Mouse (Mus musculus): ENCODE measurements around the gene Fcna.

Fcna gene

DNA sequence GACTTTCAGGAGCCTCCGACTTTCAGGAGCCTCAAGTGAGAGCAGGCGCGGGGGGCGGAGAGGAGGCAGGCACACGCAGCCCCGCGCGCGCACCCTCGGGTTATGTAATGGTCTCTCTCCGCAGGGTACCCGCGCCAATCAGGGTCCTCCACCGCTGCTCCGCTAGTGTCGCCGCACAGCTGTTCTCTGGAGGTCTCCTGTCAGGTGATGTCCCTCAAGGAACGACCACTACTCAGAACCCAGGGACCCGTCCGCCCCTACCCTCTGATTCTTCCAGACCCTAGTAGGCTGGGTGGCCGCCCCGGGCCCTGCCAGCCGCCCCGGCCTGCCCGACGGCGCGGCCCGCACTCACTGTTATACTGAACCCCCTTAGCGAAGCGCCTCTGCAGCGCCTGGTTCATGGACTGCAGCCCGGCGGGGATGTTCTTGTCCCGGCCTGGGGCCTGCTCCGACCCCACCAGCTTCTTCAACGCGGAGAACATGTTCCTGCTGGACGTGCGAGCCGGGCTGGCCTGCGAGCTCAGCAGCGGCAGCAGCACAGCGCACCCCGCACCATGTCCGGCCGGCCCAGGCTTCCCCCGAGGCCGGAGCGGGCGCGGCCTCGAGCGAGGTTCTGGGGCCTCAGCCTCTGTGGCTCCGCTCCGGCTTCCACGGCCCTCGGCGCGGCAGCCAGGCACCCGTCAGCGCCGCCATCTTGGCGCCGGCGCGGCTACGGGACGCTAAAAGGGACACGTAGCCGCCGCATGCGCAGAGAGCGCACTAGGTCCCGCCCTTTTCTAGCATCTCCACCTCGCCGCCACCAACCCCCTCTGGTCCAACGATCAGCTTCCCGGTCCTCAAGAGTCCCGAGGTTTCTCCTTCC lies 19.8 kb downstream of the Fcna start, which contains the start of gene Rabl6:
Rabl6 (minus strand) TSS at position 761 of the 862 bp plus-strand sequence.
- peak; percentile 80 to 86 for DNase-seq (ENCODE audit: low spot score in 2 of 2)

DNA sequence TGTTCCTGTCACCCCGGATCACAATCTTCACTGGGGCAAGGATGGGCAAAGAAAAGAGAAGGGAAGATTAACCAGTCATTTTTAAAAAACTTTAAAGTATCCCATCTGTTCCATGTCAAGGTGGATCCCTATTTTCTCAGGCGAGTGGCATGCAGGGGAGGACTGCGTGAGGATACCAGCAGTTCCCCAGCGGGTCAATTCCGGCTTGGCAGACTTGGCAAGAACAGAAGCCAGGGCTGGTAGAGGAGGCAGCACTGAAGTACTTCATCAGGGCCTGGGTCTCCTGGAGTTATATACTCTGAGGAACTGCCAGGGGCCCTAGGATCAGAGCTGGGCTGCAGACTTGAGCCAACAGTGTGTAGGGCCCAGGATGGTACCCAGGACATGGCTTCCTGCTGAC lies 25.3 kb downstream of the Fcna start:
- DNase-seq (ENCODE audit: low spot score in 2 of 2): no peak

DNA sequence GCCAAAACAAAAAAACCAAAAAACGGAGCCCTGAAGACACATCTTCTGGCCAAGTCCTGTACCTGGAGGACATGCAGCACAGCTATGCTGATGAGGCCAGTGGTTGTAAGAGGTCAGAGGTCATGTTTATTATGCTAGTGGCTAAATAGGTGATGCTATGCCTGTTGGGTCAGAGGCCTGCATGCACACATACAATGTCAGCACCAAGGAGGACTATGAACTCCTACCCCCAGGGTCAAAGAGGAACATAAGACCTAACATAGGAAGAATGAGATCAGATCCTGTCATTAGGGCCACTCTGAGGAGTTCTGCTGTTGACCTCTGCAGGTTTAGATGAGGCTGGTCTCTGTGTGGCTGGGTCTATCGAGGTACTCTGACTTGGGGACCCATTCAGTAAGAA lies 27.8 kb downstream of the Fcna start:
- DNase-seq (ENCODE audit: low spot score in 2 of 2): no peak

DNA sequence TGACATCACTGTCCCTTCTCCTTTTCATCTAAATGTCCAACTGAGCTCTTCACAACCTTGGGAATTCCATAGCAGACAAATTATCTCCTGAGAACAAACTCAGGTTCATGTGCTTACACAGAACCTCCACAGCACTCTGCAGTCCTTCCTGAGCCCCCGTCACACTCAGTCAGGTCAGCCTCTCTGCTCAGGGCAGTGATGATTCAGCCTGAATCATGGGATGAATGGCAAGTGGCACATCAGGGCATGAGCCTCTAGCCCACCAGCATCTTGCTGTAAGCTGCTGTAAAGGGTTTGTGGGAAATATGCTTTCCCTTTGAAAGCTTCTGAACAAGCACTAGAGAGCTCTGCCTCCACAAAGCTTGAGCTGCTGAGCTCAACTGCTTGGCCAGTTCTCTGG lies 29.1 kb downstream of the Fcna start:
- no peak for DNase-seq (ENCODE audit: low spot score in 2 of 2)

DNA sequence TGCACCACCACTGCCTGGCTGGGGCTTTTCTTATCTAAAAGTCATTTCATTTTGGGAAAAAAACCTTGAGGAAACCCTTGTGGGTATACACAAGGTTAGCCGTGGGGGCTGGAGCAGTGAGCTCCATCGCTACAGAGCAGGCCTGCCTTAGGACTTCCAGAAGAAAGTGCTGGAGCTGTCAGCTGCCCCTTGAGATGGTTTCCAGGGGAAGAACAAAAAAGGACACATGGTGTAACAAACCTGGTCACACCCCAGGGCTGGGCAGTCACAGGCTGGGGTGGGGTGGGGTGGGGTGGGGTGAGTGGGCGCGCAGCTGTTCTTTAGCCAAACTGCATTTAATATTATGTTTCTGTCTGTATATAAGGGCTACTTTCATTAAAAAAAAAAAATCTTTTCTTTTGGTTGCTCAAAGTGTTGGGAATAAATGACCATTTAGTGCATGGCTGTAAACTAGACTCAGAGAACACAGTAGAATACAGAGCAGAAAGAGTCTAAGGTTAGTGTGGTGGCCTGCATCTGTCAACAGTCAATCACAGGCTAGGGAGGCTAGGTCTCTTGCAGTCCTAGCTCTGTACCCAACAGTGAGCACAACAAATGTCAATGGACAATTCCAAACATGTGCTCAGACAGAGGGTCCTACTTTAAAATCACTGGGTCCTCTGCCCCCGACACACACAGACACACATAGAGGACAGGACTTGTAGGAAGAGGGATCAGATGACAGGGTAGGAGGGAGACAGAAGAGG lies 30.9 kb downstream of the Fcna start:
- no peak for DNase-seq (ENCODE audit: low spot score in 2 of 2)

DNA sequence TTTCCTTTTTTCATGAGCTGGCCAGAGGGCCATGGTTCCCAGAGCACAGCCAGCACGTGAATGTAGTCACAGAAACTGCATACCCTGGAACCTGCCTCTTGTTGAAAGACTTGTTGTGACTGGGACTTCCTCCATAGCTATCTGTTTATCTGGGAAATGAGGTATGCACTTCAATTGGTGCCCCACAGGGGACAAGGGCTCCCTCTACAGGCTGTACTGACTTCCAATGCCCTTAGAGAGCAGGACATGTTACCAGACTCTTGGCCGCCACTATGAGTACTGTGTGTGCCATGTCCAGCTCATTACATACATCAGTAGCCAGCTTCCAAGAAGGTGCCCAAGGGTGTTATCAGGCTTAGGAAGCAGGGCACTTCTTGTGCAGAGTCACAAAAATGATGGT lies 36.0 kb downstream of the Fcna start:
- DNase-seq (ENCODE audit: low spot score in 2 of 2): no peak

DNA sequence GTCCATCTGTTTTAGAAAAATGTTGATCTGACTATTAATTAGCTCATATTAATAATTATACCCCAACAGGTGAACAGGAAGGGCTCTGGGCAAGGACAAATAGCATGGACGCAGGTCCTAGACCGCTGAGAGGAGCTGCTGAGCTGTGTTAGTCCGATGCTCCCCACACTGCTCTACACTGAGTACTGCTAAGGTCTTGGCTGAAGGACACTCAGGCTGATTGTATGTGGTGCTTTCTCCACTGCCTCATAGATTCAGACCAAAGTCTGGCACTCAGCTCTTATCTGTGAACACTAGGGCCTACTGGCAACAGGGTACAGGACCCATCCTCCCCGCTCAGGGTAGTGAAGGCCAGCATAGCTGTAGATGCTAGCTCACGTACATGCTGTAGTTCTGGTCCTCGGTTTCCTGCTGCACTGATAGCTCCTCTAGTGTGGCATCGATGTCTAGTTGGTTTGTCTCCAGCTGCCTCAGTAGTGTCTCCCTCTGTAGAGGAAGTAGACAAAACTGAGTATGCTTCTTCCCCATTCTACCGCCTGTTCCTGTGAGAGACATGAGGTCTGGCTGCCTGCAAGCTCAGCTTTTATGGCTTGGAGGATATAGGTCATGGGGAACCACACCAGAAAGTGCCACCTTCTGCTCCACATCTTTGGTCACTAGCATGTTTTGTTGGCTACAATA lies 39.5 kb downstream of the Fcna start:
- no peak for DNase-seq (ENCODE audit: low spot score in 2 of 2)

DNA sequence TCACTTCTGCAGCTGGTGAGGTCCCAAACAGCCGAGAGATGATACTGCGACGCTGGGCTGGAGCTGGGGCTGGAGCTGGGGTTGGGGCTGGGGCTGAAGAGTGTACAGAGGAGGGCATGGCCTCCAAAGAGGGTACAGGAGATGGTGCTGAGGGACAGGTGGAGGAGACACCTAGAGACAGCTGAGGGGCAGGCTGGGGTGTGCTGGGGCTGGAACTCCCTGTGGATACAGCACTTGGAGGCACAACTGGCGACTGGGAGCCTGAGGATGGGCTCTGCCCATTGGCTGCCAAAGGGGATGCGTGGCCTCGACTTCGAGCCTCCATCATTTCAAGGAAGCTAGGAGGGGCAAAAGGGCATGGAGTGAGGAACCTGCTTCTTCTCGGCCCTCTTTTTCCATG lies 40.5 kb downstream of the Fcna start:
- no peak for DNase-seq (ENCODE audit: low spot score in 2 of 2)

DNA sequence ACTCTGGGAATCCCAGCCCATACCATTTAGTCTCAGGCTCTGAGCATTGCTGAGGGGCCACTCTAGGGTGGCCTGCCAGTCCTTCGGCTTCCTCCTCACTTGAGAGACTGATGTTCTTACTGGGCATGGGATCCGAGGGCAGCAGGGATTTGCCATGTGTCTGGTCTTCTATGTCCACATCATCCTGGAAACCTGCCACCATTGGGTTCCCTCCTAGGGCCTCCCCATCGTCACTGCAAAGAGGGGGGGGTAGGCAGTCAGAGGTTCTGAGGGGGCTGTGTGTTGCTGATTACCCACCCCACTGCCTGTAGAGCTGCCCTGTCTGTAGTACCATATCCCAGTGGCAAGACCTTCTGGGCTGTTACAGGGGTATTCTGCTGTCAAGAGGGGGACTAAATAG lies 42.2 kb downstream of the Fcna start:
- DNase-seq (ENCODE audit: low spot score in 2 of 2): no peak

DNA sequence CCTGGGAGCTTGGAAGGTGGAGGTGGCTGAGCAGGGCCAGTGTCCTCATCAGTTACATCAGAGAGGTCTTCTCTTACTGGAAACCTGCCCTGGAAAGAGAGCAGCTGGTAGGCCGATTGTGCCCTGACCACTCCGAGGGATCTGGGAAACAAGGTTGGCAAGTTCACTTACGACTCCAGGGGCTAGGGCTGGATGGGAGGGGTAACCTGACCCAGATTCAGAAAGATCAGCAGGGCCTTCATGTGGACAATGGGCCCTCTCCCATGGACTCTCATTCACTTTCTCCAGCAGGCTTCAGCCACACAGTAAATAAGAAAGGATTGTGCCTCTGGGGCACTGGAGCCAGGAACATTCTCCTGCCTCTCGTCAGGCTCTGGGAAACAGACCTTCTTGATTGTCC lies 43.0 kb downstream of the Fcna start:
- no peak for DNase-seq (ENCODE audit: low spot score in 2 of 2)

DNA sequence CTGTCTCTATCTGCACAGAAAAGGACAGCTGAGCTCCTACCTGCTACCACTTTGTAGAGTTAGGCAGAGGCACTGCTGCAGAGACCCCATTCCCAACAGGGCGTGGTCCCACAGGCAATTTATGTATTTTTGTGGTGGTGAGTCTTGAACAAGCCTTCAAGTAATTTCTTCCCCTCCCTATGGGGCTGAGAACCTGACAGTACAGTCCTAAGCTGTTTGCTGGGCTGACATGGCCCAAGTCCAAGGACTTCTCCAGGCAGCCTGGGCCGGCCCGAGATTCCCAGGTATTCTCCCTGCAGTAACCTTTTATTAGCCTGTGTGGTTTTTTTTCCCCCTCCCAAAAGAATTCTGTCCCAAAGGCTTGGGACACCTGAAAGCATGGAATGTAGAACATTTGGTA lies 43.7 kb downstream of the Fcna start:
- DNase-seq (ENCODE audit: low spot score in 2 of 2): no peak

DNA sequence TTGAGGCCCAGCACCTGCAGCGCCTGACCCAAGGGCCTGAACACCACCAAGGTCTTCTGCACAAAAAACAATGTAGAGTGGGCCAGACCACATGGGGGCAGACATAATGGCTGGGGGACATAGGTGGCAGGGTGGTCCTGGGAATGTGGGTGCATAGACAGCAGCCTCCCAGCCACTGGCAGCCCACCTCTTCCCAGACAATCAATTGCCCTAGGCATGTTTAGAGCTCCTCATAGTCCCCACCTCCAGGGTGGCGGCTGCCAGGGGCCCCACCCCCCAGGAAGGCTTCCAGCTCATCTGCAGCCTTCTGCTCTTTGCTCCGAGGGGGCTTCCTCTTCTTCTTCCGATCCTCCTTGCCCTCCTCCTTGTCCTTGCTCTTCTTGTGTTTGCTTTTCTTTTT lies 44.3 kb downstream of the Fcna start:
- DNase-seq (ENCODE audit: low spot score in 2 of 2): no peak

DNA sequence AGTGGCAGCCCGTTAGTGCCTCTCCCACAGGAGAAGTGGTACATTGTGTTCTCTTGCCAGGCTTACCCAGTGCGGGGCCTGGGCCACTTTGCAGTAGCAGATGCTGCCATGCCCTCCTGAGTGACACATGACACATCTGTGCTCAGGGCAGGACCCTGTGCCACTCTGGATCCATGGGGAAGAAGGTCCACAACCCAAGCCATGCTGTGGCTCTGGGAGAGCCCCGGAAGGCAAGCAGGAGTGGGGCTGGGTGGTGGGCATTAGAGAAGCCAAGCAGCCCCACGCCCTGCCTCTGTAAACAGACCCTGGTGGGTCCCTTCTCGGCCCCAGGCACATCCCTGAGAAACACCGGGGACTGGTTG lies 44.7 kb downstream of the Fcna start:
- DNase-seq (ENCODE audit: low spot score in 2 of 2): no peak

DNA sequence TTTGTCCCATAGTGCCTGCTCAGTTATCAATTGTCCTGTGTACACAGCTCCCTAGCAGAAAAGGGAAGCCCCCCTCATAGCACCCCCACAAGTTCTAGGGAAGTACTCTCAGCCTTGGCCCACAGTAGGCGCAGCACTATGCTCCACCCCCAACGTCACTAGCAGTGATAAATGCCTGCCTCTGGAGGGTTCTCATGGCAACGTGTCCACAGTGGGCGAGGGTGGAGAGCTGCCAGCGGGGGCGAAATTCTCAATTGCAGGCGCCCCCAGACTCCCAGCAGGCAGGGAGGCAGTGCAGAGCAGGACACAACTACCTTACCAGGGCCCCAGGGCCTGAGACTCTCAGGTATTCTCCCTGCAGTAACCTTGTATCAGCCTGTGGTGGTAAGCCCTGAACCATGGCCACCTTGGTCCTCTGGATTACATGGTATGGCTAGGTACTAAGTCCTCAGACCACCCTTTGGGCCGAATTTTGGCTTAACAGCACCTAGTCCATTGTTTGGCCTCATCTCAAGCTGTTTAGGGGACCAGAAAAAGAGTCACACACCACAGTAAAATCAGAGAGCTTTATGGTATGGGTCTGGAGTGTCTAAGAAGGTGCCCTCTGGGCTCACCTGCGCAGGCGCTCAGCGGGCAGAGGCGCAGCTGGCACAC lies 45.2 kb downstream of the Fcna start:
- DNase-seq (ENCODE audit: low spot score in 2 of 2): peak; percentile 89 to 91

DNA sequence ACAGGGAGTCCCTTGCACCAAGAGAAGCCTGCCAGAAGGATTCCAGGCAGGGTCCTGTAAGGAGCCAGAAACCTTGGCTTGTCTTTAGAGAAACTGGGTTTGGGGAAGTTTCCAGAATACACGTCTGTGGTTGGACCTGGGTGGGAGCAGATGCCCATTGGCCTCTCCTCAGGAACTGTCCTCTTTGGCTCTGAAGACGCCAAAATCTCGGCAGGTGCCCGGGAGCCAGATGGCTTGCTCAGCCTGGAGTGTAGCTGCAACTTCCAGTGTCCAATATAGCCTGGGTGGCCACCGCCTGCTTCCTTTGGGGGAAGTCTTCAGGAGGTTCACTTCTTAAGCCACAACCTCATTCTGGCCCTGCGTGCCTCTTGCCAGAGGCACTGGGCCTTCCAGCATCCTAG lies 45.9 kb downstream of the Fcna start:
- DNase-seq (ENCODE audit: low spot score in 2 of 2): no peak

DNA sequence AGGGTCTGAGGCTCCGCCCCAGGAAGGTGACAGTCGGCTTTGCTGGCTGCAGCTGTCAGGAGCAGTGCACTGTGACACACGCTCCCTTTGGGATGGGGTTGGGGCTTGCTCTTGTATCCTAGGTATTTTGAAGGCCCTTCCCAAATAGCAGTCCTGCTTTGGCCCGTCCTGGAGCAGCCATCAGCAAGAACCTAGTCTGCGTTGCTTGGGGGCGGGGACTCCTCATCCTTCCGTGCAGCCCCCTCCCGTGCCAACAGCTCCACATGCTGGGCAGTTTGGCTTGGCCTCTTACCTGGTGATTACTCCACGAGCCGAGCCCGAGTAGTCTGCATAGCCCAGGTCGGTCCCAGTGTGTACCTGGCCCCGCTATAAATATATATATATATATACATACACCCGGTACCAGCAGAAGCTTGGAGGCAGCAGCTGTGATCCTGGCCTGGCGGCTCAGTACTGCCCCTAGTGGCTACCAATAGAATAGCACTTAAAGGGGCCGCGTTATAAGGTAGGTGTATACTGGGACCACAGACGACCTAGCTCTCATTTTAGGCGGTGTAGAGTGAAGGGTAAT lies 46.5 kb downstream of the Fcna start, which contains the start of gene Ajm1:
Ajm1 (minus strand) TSS at position 464 of the 571 bp plus-strand sequence.
- peak in 1 of 2 experiments; percentile 73 for DNase-seq (ENCODE audit: low spot score in 2 of 2)

DNA sequence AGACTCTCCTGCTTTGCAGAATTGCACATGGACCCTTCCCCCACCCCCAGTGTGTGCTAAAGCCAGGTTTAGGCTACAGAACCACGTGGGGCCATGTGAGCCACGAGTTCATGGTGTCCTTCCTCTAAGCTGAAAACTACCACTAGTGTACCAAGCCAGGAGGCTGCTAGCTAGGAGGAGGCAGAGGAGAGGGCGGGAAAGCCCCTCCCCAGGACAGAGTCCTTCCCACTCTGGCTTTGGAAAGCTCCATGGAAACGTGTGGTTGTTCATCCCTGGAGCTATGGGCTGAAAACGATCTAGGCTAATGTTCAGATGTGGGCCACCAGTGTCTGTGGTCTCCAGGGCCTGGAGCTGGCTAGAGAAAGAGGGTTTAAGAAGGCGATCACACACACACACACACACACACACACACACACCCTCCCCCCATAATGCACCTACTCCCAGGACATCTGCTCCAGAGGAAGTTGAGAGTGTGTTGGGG lies 47.2 kb downstream of the Fcna start:
- no peak for DNase-seq (ENCODE audit: low spot score in 2 of 2)

DNA sequence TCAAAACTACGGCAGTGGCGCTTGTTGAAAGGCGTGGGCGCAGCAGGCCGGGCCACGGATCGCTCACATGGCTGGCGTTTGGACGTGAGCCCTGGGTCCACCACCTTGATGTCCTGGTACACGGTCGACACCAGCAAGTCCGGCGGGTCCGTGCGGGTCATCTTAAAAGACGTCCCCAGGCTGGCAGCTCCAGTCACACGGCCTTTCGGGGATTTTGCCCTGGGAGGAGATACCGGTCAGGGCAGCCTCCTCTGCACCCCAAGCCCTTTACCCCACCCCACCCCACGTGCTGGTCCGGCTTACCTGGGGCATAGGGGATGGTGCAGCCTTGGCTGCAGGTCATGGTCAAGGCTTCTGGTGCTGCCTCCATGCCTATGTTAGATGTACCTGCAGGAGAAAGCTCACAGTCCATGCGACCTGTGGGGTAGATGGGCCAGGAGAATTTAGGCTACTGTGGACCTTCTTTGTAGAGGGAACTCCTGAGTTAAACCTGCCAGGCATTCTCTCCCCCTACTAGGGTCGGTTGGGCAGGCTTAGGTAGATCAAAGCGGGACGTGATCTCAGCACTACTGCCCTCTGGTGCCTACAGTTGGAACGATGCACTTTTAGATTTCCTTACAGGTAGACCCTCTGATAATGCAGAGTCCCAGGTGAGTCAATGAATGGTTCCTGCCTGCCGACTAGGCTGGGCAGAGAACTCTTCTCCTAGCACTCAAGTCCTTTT lies 47.9 kb downstream of the Fcna start:
- no peak for DNase-seq (ENCODE audit: low spot score in 2 of 2)

DNA sequence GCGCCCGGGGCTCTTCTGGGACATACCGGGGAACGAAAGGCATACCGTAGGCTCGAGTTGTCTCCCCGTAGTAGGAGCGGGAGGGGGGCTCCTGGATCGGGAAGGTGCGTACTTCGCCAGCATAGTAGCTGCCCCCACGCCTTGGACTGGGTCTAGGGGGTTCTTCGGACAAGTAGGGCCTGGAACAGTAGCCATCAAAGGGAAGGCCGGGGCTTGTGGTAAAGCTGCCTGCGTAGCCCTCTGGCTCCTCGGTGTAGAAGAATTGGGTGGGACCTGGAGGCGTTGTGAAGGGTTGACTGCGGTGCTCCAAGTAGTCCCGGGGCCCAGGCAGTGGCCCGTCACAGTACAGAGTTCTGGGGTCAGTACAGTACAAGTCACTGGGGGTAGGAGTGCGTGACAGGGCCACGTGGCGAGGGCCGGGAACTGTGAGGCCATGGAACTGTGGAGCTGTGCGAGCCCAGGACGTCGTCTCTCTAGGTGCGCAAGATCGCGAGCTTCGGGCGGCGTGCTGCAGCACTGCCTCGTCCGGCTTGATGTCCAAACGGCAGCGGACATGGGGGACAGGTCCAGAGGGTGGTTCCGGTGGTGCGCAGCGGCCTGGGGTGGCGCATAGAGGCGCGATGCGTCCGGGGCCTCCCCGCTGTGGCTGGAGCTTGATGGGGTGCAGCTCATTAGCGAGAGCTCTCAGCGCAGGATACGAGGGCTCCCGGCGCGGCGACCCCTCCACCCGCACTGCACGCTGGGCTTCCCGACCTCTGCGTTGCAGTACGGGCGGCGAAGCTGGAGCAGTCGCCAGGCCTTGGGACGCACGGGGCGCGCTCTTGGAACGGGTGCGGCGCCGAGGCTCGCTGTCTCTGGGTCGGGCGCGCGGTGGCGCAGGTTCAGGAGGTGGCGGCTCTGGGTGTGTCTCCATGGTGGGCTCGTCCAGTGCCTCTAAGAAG lies 48.8 kb downstream of the Fcna start:
- DNase-seq (ENCODE audit: low spot score in 2 of 2): no peak

Data from right cerebral cortex, postnatal 36 days (tissue).